Mouse (Mus musculus) embryonic facial prominence, embryonic 15.5 days (tissue): Measurements from ENCODE around the gene Zfp128. TPM values are rescaled to one million over a fixed set of nuclear protein-coding genes. Genes with fewer than 3 reads are reported as not detected.
A peak's percentile ranks its signal among the peaks of the same experiment; 100 is the strongest.
"Not testable (repeated sequence)": the region's sequence is repeated elsewhere in the genome, so short reads cannot be mapped to it uniquely, and the experiment has no call there.

Experiments used
- ATAC-seq: fragments of 200-750 bp; cut with Nextera tagmentation; 2 replicates; pipeline ENCODE4 v1.8.0; 2017; ENCODE audit warnings: low read depth, moderate TSS enrichment; ENCODE audit not compliant: insufficient number of reproducible peaks, low FRiP score, low TSS enrichment
- H3K27ac ChIP-seq: fragments of 300-500 bp; sonication (generic); replicated peaks from 2 replicates; pipeline ENCODE4 v1.5.1; 2015; ENCODE audit warnings: mild to moderate bottlenecking, inconsistent platforms
- H3K27me3 ChIP-seq: fragments of 300-500 bp; sonication (generic); 2 replicates; pipeline ENCODE4 v1.6.1; 2015; ENCODE audit warnings: inconsistent platforms
- H3K36me3 ChIP-seq: fragments of 300-500 bp; sonication (generic); 2 replicates; pipeline ENCODE4 v1.6.1; 2015; ENCODE audit warnings: mild to moderate bottlenecking, inconsistent platforms
- H3K4me1 ChIP-seq: fragments of 300-500 bp; sonication (generic); 2 replicates; pipeline ENCODE4 v1.6.1; 2015; ENCODE audit warnings: inconsistent platforms
- H3K4me2 ChIP-seq: fragments of 300-500 bp; sonication (generic); replicated peaks from 2 replicates; pipeline ENCODE4 v1.6.1; 2015; ENCODE audit warnings: mild to moderate bottlenecking, inconsistent platforms
- H3K4me3 ChIP-seq: fragments of 300-500 bp; sonication (generic); replicated peaks from 2 replicates; pipeline ENCODE4 v1.5.1; 2015; ENCODE audit warnings: mild to moderate bottlenecking, inconsistent platforms
- H3K9ac ChIP-seq: fragments of 300-500 bp; sonication (generic); 2 replicates; pipeline ENCODE4 v1.6.1; 2015; ENCODE audit warnings: inconsistent platforms
- H3K9me3 ChIP-seq: fragments of 300-500 bp; sonication (generic); replicated peaks from 2 replicates; pipeline ENCODE4 v1.6.1; 2016; ENCODE audit warnings: inconsistent platforms
- WGBS: fragments of 180-500 bp; shearing (Covaris S2); methylation state at CpG from one replicate; pipeline ENCODE4 v1.1.7; 2015; 5-methylcytosine and 5-hydroxymethylcytosine counted together
- polyA plus RNA-seq: library from polyadenylated mRNA; unstranded; fragments of >200 nt; fragmentation: Nextera tagmentation; extraction: Ambion mirVana; gene quantifications from 2 replicates; pipeline ENCODE4 v1.2.1, GENCODE M21; 2015

The Zfp128 gene
- 5.0 and 5.1 TPM in 2 replicates for polyA plus RNA-seq

GRCm38 (mm10) chr7:12880911-12881660 lies at the start of gene Zfp128:
Zfp128 (plus strand) TSS chr7:12881177.
- peaks cover 8% of the 10 kb centered on the region for H3K4me1 ChIP-seq
- no peak within 1 kb of the TSS for H3K27ac ChIP-seq
- no peaks in the 10 kb centered on the region for H3K9me3 ChIP-seq
- H3K36me3 ChIP-seq, result peaks cover 16% of the 10 kb centered on the region
- no peaks in the 10 kb centered on the region for H3K27me3 ChIP-seq
- H3K9ac ChIP-seq, result peak within 1 kb of the TSS; percentile 76
- ATAC-seq, result peak; percentile 99
- WGBS, result under 1% methylated on average over 35 of the region's 35 CpGs
- peak within 1 kb of the TSS; percentile 75 for H3K4me3 ChIP-seq
- H3K4me2 ChIP-seq, result peak within 1 kb of the TSS; percentile 83

- H3K27me3 ChIP-seq, result no peaks in the 10 kb centered on the region
- peaks cover 34% of the 10 kb centered on the region for H3K36me3 ChIP-seq
- peak within 1 kb of the TSS; percentile 85 for H3K27ac ChIP-seq
- peak within 1 kb of the TSS; percentile 55 for H3K4me2 ChIP-seq
- ATAC-seq, result peak; percentile 98
- H3K4me3 ChIP-seq, result peak within 1 kb of the TSS; percentile 61
- H3K9ac ChIP-seq, result peak within 1 kb of the TSS; percentile 56
- peaks cover 27% of the 10 kb centered on the region for H3K9me3 ChIP-seq
- H3K4me1 ChIP-seq, result 0 out of 2 replicates have a peak, but pooled peaks cover 10% of the 10 kb centered on the region
- 3% methylated on average over 47 of the region's 47 CpGs for WGBS
These were observed 46.5 kb upstream of the Zfp128 start, which contains the start of gene Zfp110 for GRCm38 (mm10) chr7:12834162-12835120. Zfp110 (plus strand) TSS chr7:12834761.

- Histone ChIP-seq H3K27ac (peak overlapping the region; percentile 85), H3K4me3 (peak overlapping the region; percentile 61), H3K4me1 (0 out of 2 replicates have a peak, but pooled peaks cover 10% of the 10 kb centered on the region), H3K9me3 (peaks cover 31% of the 10 kb centered on the region), H3K36me3 (peaks cover 41% of the 10 kb centered on the region), H3K9ac (peak overlapping the region; percentile 56), H3K27me3 (no peaks in the 10 kb centered on the region), H3K4me2 (peak overlapping the region; percentile 55)
- WGBS, result 32% methylated on average over 13 of the region's 13 CpGs
- no peak for ATAC-seq
These were observed 45.7 kb upstream of the Zfp128 start for GRCm38 (mm10) chr7:12835193-12835671.

- peak overlapping the region; percentile 55 for H3K4me2 ChIP-seq
- H3K36me3 ChIP-seq, result peaks cover 46% of the 10 kb centered on the region
- H3K4me1 ChIP-seq, result 0 out of 2 replicates have a peak, but pooled peaks cover 10% of the 10 kb centered on the region
- 90% methylated on average over 4 of the region's 4 CpGs for WGBS
- H3K27me3 ChIP-seq, result no peaks in the 10 kb centered on the region
- no peak overlapping the region for H3K9ac ChIP-seq
- peak overlapping the region; percentile 61 for H3K4me3 ChIP-seq
- no peak for ATAC-seq
- H3K9me3 ChIP-seq, result peaks cover 36% of the 10 kb centered on the region
- H3K27ac ChIP-seq, result no peak overlapping the region
These were observed 45.2 kb upstream of the Zfp128 start for GRCm38 (mm10) chr7:12835779-12836178.

- H3K4me3 ChIP-seq, result no peak overlapping the region
- no peak for ATAC-seq
- H3K4me1 ChIP-seq, result no peaks in the 10 kb centered on the region
- no peak overlapping the region for H3K27ac ChIP-seq
- WGBS, result 15% methylated on average over 3 of the region's 3 CpGs
- H3K9ac ChIP-seq, result no peak overlapping the region
- peaks cover 4% of the 10 kb centered on the region; the same call in 1 of the 2 replicates for H3K9me3 ChIP-seq
- no peak overlapping the region for H3K4me2 ChIP-seq
- no peaks in the 10 kb centered on the region for H3K27me3 ChIP-seq
- no peaks in the 10 kb centered on the region for H3K36me3 ChIP-seq
These were observed 6.7 kb upstream of the Zfp128 start for GRCm38 (mm10) chr7:12874301-12874700.

- H3K36me3 ChIP-seq, result peaks cover 6% of the 10 kb centered on the region; the same call in 1 of the 2 replicates
- H3K4me3 ChIP-seq, result no peak overlapping the region
- H3K27me3 ChIP-seq, result no peaks in the 10 kb centered on the region
- no peak overlapping the region for H3K27ac ChIP-seq
- no peaks in the 10 kb centered on the region for H3K9me3 ChIP-seq
- no peak for ATAC-seq
- H3K4me1 ChIP-seq, result peaks cover 8% of the 10 kb centered on the region
- no peak overlapping the region for H3K4me2 ChIP-seq
- H3K9ac ChIP-seq, result no peak overlapping the region
These were observed 941 bp upstream of the Zfp128 start for GRCm38 (mm10) chr7:12880036-12880435.

GRCm38 (mm10) chr7:12880497-12880896 lies 480 bp upstream of the Zfp128 start:
- not testable (repeated sequence) for H3K4me1 ChIP-seq, H3K27me3 ChIP-seq, H3K9me3 ChIP-seq, H3K27ac ChIP-seq, ATAC-seq
- 39% methylated on average over 8 of the region's 8 CpGs for WGBS
- Histone ChIP-seq H3K9ac (0 out of 2 replicates have a peak overlapping the region, but pooled peaks have one; percentile 4), H3K4me3 (peak overlapping the region; percentile 75), H3K4me2 (peak overlapping the region; percentile 83), H3K36me3 (peaks cover 10% of the 10 kb centered on the region)

- H3K36me3 ChIP-seq, result peaks cover 61% of the 10 kb centered on the region
- H3K4me3 ChIP-seq, result no peak overlapping the region
- ATAC-seq, result no peak
- H3K4me1 ChIP-seq, result peaks cover 5% of the 10 kb centered on the region
- H3K9me3 ChIP-seq, result no peaks in the 10 kb centered on the region
- H3K9ac ChIP-seq, result no peak overlapping the region
- no peaks in the 10 kb centered on the region for H3K27me3 ChIP-seq
- 90% methylated on average over 12 of the region's 12 CpGs for WGBS
- H3K27ac ChIP-seq, result no peak overlapping the region
- H3K4me2 ChIP-seq, result no peak overlapping the region
These were observed 5.7 kb downstream of the Zfp128 start for GRCm38 (mm10) chr7:12886563-12887266.

- 90% methylated on average over 5 of the region's 5 CpGs for WGBS
- H3K9me3 ChIP-seq, result no peaks in the 10 kb centered on the region
- no peak overlapping the region for H3K4me2 ChIP-seq
- H3K27me3 ChIP-seq, result no peaks in the 10 kb centered on the region
- H3K9ac ChIP-seq, result no peak overlapping the region
- H3K36me3 ChIP-seq, result peaks cover 61% of the 10 kb centered on the region
- ATAC-seq, result no peak
- no peaks in the 10 kb centered on the region for H3K4me1 ChIP-seq
- H3K27ac ChIP-seq, result no peak overlapping the region
- no peak overlapping the region for H3K4me3 ChIP-seq
These were observed 6.6 kb downstream of the Zfp128 start for GRCm38 (mm10) chr7:12887585-12887984.

GRCm38 (mm10) chr7:12890928-12891327 lies 10.0 kb downstream of the Zfp128 start:
- 92% methylated on average over 14 of the region's 14 CpGs for WGBS
- H3K36me3 ChIP-seq, result peaks cover 46% of the 10 kb centered on the region
- no peak overlapping the region for H3K27ac ChIP-seq
- H3K4me3 ChIP-seq, result no peak overlapping the region
- ATAC-seq, result no peak
- no peaks in the 10 kb centered on the region for H3K9me3 ChIP-seq
- H3K4me1 ChIP-seq, result no peaks in the 10 kb centered on the region
- no peaks in the 10 kb centered on the region for H3K27me3 ChIP-seq
- no peak overlapping the region for H3K9ac ChIP-seq
- no peak overlapping the region for H3K4me2 ChIP-seq
